Mouse (Mus musculus) forebrain, embryonic 12.5 days (tissue): ENCODE data around the gene Zfp14. TPM values are rescaled to one million over a fixed set of nuclear protein-coding genes. Genes with fewer than 3 reads are reported as not detected.

ENCODE experiments used
- ATAC-seq: fragments of 200-750 bp; cut with Nextera tagmentation; 2 replicates; pipeline ENCODE4 v1.8.0; 2017; ENCODE audit warnings: moderate TSS enrichment; ENCODE audit not compliant: low FRiP score
- H3K27ac ChIP-seq: fragments of 300-500 bp; sonication (generic); 2 replicates; pipeline ENCODE4 v1.5.1; 2016; ENCODE audit warnings: mild to moderate bottlenecking
- H3K27me3 ChIP-seq: fragments of 300-500 bp; sonication (generic); 2 replicates; pipeline ENCODE4 v1.6.1; 2016; ENCODE audit warnings: mild to moderate bottlenecking
- H3K36me3 ChIP-seq: fragments of 300-500 bp; sonication (generic); replicated peaks from 2 replicates; pipeline ENCODE4 v1.6.1; 2016; ENCODE audit warnings: mild to moderate bottlenecking
- H3K4me1 ChIP-seq: fragments of 300-500 bp; sonication (generic); 2 replicates; pipeline ENCODE4 v1.6.1; 2016
- H3K4me2 ChIP-seq: fragments of 300-500 bp; sonication (generic); 2 replicates; pipeline ENCODE4 v1.6.1; 2016; ENCODE audit warnings: mild to moderate bottlenecking, moderate library complexity
- H3K4me3 ChIP-seq: fragments of 300-500 bp; sonication (generic); replicated peaks from 2 replicates; pipeline ENCODE4 v1.5.1; 2016; ENCODE audit warnings: mild to moderate bottlenecking
- H3K9ac ChIP-seq: fragments of 300-500 bp; sonication (generic); 2 replicates; pipeline ENCODE4 v1.6.1; 2016; ENCODE audit warnings: mild to moderate bottlenecking
- H3K9me3 ChIP-seq: fragments of 300-500 bp; sonication (generic); 2 replicates; pipeline ENCODE4 v1.6.1; 2016
- WGBS: fragments of 180-500 bp; shearing (Covaris S2); methylation state at CpG from one replicate; pipeline ENCODE4 v1.1.7; 2016; 5-methylcytosine and 5-hydroxymethylcytosine counted together
- polyA plus RNA-seq: library from polyadenylated mRNA; unstranded; fragments of >200 nt; fragmentation: Nextera tagmentation; extraction: Ambion mirVana; gene quantifications from 2 replicates; pipeline ENCODE4 v1.2.1, GENCODE M21; 2016

The Zfp14 gene
- 6.0 and 6.1 TPM in 2 replicates for polyA plus RNA-seq

DNA sequence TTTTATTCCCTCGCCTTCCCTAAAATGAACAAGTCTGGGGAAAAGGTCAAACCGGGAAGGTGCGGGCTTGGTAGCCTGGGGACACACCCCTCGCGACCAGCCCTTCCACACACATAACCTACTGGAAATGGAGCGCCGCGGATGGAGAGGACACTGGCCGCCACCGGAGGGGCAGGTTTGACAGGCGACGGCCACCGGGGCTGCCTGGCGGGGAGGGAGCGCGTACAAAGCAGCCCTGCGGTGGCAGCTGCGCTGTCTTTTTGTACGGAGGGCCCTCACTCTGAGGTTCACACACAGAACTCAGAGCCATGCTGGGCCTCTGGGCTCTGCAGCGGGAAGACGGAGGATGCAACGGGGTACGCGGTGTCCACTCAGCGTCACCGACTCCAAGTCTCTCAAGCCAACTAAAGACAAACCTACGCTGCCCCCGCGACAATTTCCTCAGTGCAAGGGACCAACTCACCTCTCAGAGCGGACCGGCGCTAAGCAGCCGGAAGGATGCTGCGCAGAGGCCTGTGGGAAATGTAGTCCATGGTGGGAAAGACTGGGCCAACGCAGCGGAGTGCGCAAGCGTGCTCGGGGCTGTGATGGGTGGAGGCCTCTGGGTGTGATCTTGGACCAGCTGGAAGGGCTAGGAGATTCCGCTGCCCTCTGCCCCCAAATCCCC lies at the start of gene Zfp14:
Gene Zfp14 (minus strand): TSS at position 499 of the 667 bp plus-strand sequence.
- H3K27ac ChIP-seq, result peak within 1 kb of the TSS; percentile 87
- peak within 1 kb of the TSS; percentile 78 for H3K4me3 ChIP-seq
- H3K36me3 ChIP-seq, result peaks cover 11% of the 10 kb centered on the region
- H3K27me3 ChIP-seq, result no peaks in the 10 kb centered on the region
- H3K4me1 ChIP-seq, result peaks cover 11% of the 10 kb centered on the region
- no peaks in the 10 kb centered on the region for H3K9me3 ChIP-seq
- H3K9ac ChIP-seq, result peak within 1 kb of the TSS; percentile 79
- ATAC-seq, result peak; percentile 98
- H3K4me2 ChIP-seq, result peak within 1 kb of the TSS; percentile 81
- 1% methylated on average over 40 of the region's 40 CpGs for WGBS

DNA sequence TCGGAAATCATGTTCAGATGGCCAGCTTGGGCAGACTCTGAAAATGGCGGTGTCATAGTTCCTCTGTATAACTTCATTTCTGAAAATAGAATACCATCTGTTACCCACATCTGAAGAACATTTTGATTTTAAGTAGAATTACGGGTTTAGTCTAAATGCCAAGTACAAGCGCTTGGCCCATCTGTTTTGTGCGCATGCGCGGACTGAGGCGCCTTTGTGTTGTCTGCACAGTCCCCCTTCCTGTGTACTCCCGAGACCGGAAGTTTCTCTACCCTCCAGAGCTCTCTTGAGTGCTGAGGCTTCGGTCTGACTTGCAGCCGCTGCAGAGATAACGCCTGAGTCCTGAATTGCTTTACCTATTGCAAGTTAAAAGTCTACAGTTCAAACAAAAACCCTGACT lies 48.1 kb upstream of the Zfp14 start:
- H3K36me3 ChIP-seq, result peaks cover 61% of the 10 kb centered on the region
- no peaks in the 10 kb centered on the region for H3K27me3 ChIP-seq
- no peak overlapping the region for H3K27ac ChIP-seq
- H3K4me3 ChIP-seq, result no peak overlapping the region
- peaks cover 11% of the 10 kb centered on the region; the same call in 1 of the 2 replicates for H3K9me3 ChIP-seq
- no peak overlapping the region for H3K9ac ChIP-seq
- WGBS, result 95% methylated on average over 13 of the region's 13 CpGs
- H3K4me2 ChIP-seq, result no peak overlapping the region
- H3K4me1 ChIP-seq, result peaks cover 11% of the 10 kb centered on the region
- no peak for ATAC-seq

DNA sequence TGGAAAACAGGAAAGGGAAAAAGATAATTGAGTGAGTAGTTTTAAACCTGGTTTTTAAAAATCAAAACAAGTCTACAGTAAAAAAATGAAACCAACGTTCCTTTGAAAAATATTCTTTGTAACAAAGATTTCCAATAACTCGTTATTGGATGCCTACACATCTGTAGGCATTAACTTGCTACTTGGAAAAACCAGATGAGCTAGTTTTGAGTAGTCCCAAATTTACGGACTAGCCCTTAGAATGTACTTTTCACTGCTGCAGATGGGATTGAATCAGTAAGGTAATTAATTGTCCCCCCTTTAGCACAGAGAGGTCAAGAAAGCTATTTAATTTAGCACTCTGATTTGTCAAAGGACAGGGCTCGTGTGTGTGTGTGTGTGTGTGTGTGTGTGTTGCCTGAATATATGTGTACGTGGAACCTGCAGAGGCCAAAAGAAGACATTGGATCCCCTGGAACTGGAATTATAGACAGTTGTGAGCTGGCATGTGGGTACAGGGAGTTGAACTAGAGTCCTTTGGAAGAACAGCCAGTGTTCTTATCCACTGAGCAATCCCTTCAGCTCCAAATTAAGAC lies 44.5 kb upstream of the Zfp14 start:
- H3K36me3 ChIP-seq, result peaks cover 31% of the 10 kb centered on the region
- no peak for ATAC-seq
- H3K27me3 ChIP-seq, result no peaks in the 10 kb centered on the region
- peak overlapping the region; percentile 49 for H3K4me3 ChIP-seq
- no peaks in the 10 kb centered on the region for H3K9me3 ChIP-seq
- peak overlapping the region; percentile 56; the same call in 1 of the 2 replicates for H3K27ac ChIP-seq
- WGBS, result 8% methylated on average over 5 of the region's 5 CpGs
- peaks cover 21% of the 10 kb centered on the region for H3K4me1 ChIP-seq
- peak overlapping the region; percentile 81 for H3K4me2 ChIP-seq
- peak overlapping the region; percentile 70 for H3K9ac ChIP-seq

DNA sequence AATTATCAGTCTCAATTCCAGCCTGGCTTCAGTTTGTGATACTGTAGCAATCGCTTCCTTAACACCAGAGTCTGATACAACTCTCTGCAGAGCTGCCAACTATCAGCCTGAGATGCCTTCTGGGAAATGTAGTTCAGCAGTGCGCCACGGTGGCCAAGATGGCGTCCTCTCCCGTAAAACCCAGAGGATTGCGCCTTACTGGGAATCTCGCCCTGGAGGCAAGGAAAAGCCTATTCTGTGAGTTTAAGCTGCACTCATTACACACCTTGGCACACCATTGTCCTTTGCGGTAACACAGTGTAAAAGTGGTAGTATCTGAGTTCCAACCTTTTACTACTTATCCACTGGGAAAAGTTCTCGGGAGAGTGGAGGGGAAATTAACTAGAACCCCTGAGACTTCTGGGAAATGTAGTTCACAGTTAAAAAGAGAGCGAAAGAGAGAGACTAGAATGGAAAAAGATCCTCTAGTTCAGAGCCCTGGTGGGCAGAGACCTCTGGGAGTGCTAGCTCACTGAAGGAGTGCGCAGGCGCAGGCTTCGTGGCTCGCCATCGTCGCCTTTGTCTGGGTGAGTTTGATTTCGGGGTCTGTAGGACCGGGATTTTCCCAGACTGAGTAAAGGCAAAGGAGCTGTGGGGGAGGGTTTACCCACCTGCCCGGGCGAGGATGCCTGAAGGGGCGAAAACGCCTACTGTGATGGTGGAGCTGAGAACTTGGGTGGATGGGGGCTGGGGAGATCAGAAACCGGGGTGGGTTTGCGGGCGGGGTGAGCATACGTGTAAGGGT lies 43.7 kb upstream of the Zfp14 start, which contains the start of gene Zfp260:
Gene Zfp260 (plus strand): TSS at position 132 of the 784 bp plus-strand sequence.
- Histone ChIP-seq H3K36me3 (peaks cover 23% of the 10 kb centered on the region), H3K4me1 (peaks cover 21% of the 10 kb centered on the region), H3K9me3 (no peaks in the 10 kb centered on the region), H3K4me3 (peak within 1 kb of the TSS; percentile 49), H3K27me3 (no peaks in the 10 kb centered on the region), H3K9ac (peak within 1 kb of the TSS; percentile 70), H3K4me2 (peak within 1 kb of the TSS; percentile 81), H3K27ac (peak within 1 kb of the TSS; percentile 96)
- ATAC-seq, result peak; percentile 76
- WGBS, result under 1% methylated on average over 26 of the region's 26 CpGs

DNA sequence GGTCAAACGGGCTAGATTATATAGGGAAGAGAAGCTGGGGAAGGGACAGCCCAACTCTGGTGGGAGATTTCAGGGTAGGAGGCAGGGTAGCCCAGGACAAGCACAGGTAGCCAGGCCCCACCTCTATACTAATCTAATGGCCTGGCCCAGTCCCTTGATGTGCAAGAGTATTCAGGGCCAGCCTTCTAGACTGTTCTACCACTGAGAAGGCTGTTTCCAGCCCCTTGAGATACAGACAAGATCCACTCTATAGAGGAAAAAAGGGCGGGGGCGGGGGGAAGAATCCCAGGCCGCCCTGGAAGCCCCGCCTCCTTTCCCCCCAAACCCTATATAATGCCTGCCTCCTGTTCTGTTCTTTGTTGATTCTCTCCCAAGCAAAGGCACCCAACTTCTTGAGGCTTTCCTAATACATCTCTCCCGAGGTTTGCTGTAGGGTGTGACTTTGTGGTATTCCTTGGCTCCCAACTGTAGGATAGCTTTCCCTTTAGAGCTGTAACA lies 42.8 kb upstream of the Zfp14 start:
- 81% methylated on average over 6 of the region's 6 CpGs for WGBS
- Histone ChIP-seq H3K36me3 (peaks cover 14% of the 10 kb centered on the region; the same call in 1 of the 2 replicates), H3K9ac (peak overlapping the region; percentile 12; the same call in 1 of the 2 replicates), H3K27ac (peak overlapping the region; percentile 96), H3K4me3 (peak overlapping the region; percentile 49), H3K27me3 (no peaks in the 10 kb centered on the region), H3K9me3 (no peaks in the 10 kb centered on the region), H3K4me1 (peaks cover 28% of the 10 kb centered on the region), H3K4me2 (peak overlapping the region; percentile 81)
- no peak for ATAC-seq

DNA sequence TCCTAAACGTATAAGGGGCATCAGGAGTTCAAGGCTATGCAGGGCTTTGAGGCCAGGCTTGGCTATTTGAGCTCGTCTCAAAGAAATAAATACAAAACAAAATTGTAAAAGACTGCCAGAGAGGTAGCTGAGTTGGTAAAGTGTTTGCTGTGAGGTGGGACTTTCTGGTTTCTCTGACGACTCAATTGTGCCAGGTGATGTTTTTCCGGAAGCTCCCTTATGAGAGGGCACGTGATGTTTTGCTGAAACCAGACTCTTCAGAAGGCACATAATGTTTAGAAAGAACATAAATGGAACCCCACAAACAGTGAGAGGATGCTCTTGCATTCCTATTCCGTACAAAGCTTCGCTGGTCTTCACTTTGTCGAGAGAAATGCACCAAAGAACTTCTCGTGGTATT lies 41.5 kb upstream of the Zfp14 start:
- ATAC-seq, result no peak
- H3K4me1 ChIP-seq, result peaks cover 38% of the 10 kb centered on the region
- H3K4me3 ChIP-seq, result no peak overlapping the region
- no peaks in the 10 kb centered on the region for H3K27me3 ChIP-seq
- H3K9ac ChIP-seq, result no peak overlapping the region
- no peaks in the 10 kb centered on the region for H3K9me3 ChIP-seq
- H3K36me3 ChIP-seq, result 0 out of 2 replicates have a peak, but pooled peaks cover 4% of the 10 kb centered on the region
- WGBS, result 88% methylated on average over 9 of the region's 9 CpGs
- no peak overlapping the region for H3K4me2 ChIP-seq
- no peak overlapping the region for H3K27ac ChIP-seq

DNA sequence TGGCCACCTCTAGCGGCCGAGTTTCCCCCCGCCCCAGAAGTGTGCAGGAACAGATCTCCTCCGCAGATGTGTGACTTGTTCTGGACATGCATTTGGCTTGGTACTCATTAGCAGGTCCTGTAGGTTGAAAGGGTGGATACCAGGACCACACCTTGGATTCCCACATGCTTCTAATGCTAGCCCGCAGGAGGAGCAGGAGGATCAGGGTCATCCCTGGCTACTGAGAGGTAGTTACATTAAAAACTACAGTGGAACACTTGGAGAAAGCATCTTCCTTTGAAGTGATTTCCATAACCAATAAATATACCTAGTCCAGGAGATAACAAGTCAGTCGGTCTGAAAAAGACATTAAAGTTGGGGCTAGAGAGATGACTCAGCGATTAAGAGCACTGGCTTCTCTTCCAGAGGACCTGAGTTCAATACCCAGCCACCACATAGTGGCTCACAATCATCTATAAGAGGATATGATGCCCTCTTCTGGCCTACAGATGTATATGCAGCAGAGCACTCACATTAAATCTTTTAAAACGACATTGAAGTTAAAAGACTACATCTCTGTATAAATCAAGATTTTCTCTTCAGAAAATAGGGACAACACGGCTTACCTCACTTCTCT lies 39.9 kb upstream of the Zfp14 start:
- no peaks in the 10 kb centered on the region for H3K27me3 ChIP-seq
- peak overlapping the region; percentile 63 for H3K27ac ChIP-seq
- peak overlapping the region; percentile 67 for H3K4me3 ChIP-seq
- H3K4me2 ChIP-seq, result peak overlapping the region; percentile 72
- WGBS, result 12% methylated on average over 9 of the region's 9 CpGs
- no peak for ATAC-seq
- peaks cover 11% of the 10 kb centered on the region for H3K36me3 ChIP-seq
- H3K9me3 ChIP-seq, result no peaks in the 10 kb centered on the region
- H3K4me1 ChIP-seq, result peaks cover 41% of the 10 kb centered on the region
- H3K9ac ChIP-seq, result no peak overlapping the region

DNA sequence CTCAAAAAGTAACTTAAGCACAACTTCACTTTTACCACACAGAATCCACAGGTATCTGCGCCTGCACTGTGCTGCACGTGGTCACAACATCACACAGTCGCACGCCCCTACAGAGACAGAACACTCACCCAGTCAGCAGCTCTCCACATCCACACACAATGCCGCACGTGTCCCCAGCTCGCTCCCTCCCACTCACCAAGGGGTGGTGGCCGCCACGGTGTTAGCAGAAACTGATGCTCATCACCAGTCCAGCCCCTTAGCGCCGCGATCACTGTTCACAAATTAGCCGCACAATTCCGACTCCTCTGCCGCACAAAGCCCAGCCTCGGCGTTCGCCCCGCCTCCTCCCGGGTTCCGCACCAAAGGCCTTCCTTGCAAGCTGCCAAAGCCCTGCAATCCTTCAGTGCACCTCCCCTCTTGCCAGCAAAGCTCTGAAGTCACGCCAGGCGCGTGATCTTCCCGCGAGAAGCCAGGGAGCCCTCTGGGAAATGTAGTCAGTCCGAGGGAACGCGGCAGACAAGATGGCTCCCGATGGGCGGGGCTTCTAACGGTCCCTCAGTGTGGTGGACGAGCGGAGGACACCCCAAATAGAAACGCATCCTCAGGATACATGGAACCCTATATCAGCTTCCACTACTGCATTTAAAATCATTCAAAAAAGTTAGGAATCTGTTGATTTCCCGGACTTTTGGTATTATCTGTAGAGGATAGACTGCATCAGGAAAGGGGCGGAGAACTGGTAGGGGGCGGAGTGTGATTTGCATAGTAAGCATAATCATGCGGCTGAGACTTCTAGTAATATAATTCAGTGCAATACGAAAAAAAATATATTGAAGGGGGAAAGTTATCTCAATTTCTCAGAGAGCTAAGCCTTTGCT lies 39.2 kb upstream of the Zfp14 start, which contains the start of the genes Gm26920 and Zfp566:
Gene Gm26920 (minus strand): TSS at position 319 of the 878 bp plus-strand sequence.
Gene Zfp566 (minus strand): TSS at position 436 of the 878 bp plus-strand sequence.
- peak; percentile 92 for ATAC-seq
- Histone ChIP-seq H3K36me3 (peaks cover 18% of the 10 kb centered on the region), H3K9ac (peak within 1 kb of the TSS; percentile 75), H3K4me3 (peak within 1 kb of the TSS; percentile 67), H3K4me1 (peaks cover 37% of the 10 kb centered on the region), H3K27me3 (no peaks in the 10 kb centered on the region), H3K27ac (peak within 1 kb of the TSS; percentile 88), H3K9me3 (peaks cover 2% of the 10 kb centered on the region; the same call in 1 of the 2 replicates), H3K4me2 (peak within 1 kb of the TSS; percentile 72)
- under 1% methylated on average over 40 of the region's 40 CpGs for WGBS

DNA sequence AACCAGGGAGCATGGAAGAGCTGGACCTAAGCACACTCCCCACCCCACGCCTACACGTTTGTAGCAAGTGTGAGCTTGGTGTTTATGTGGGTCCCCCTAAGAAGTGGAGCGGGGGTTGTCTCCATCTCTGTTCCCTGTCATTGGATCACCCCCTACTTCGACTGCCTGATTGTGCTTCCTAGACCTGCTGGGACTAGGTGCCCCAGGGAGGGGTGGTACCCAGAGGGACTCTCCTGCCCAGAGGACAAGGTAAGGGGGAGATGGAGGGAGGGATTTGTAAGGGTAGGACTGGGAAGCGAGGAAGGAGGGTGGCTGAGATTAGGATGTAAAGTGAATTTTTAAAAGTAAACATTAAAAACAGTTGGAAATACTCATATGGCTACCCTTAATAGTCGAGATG lies 38.2 kb upstream of the Zfp14 start:
- H3K4me1 ChIP-seq, result peaks cover 37% of the 10 kb centered on the region
- H3K27me3 ChIP-seq, result no peaks in the 10 kb centered on the region
- peaks cover 28% of the 10 kb centered on the region for H3K36me3 ChIP-seq
- WGBS, result 14% methylated on average over 6 of the region's 6 CpGs
- peak overlapping the region; percentile 75 for H3K9ac ChIP-seq
- no peak overlapping the region for H3K27ac ChIP-seq
- H3K9me3 ChIP-seq, result peaks cover 4% of the 10 kb centered on the region; the same call in 1 of the 2 replicates
- no peak for ATAC-seq
- H3K4me3 ChIP-seq, result peak overlapping the region; percentile 67
- peak overlapping the region; percentile 72 for H3K4me2 ChIP-seq

DNA sequence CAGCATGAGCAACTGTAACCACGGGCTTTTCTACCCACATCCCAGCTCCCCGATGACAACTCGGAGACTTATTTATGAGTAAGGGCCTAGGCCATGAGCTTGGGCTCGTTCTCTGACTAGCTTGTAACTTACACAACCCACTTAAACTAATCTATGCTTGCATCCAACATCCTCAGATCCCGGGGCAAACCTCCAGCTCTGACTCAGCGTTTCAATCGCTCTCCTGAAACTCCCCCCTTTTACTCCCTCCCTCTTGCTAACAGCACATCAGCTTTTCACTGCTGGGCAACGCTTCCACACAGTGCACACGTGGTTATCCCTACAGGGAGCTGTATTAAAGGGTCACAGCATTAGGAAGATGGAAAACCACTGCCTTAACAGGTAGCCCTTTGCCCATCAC lies 35.3 kb upstream of the Zfp14 start:
- H3K27me3 ChIP-seq, result no peaks in the 10 kb centered on the region
- no peak overlapping the region for H3K9ac ChIP-seq
- H3K4me2 ChIP-seq, result no peak overlapping the region
- H3K4me1 ChIP-seq, result peaks cover 29% of the 10 kb centered on the region
- no peak overlapping the region for H3K4me3 ChIP-seq
- peaks cover 4% of the 10 kb centered on the region; the same call in 1 of the 2 replicates for H3K9me3 ChIP-seq
- 93% methylated on average over 9 of the region's 9 CpGs for WGBS
- no peak for ATAC-seq
- H3K36me3 ChIP-seq, result peaks cover 46% of the 10 kb centered on the region
- no peak overlapping the region for H3K27ac ChIP-seq
